Mouse (Mus musculus) hindbrain, embryonic 13.5 days (tissue): ENCODE data around the gene Kremen1. TPM values are rescaled to one million over a fixed set of nuclear protein-coding genes. Genes with fewer than 3 reads are reported as not detected.
A peak's percentile ranks its signal among the peaks of the same experiment; 100 is the strongest.

Source experiments
- ATAC-seq: fragments of 200-750 bp; cut with Nextera tagmentation; 2 replicates; pipeline ENCODE4 v1.8.0; 2017; ENCODE audit warnings: moderate TSS enrichment; ENCODE audit not compliant: low FRiP score
- H3K27ac ChIP-seq: fragments of 300-500 bp; sonication (generic); 2 replicates; pipeline ENCODE4 v1.5.1; 2015; ENCODE audit warnings: inconsistent platforms, mild to moderate bottlenecking, moderate library complexity
- H3K27me3 ChIP-seq: fragments of 300-500 bp; sonication (generic); 2 replicates; pipeline ENCODE4 v1.6.1; 2015; ENCODE audit warnings: mild to moderate bottlenecking, inconsistent platforms
- H3K36me3 ChIP-seq: fragments of 300-500 bp; sonication (generic); 2 replicates; pipeline ENCODE4 v1.6.1; 2015; ENCODE audit warnings: mild to moderate bottlenecking, inconsistent platforms
- H3K4me1 ChIP-seq: fragments of 300-500 bp; sonication (generic); replicated peaks from 2 replicates; pipeline ENCODE4 v1.6.1; 2015; ENCODE audit warnings: inconsistent platforms
- H3K4me2 ChIP-seq: fragments of 300-500 bp; sonication (generic); 2 replicates; pipeline ENCODE4 v1.6.1; 2015; ENCODE audit warnings: inconsistent platforms, mild to moderate bottlenecking, moderate library complexity
- H3K4me3 ChIP-seq: fragments of 300-500 bp; sonication (generic); 2 replicates; pipeline ENCODE4 v1.5.1; 2015; ENCODE audit warnings: mild to moderate bottlenecking, inconsistent platforms
- H3K9ac ChIP-seq: fragments of 300-500 bp; sonication (generic); 2 replicates; pipeline ENCODE4 v1.6.1; 2015; ENCODE audit warnings: mild to moderate bottlenecking, inconsistent platforms
- H3K9me3 ChIP-seq: fragments of 300-500 bp; sonication (generic); 2 replicates; pipeline ENCODE4 v1.6.1; 2016; ENCODE audit warnings: inconsistent platforms
- WGBS: fragments of 180-500 bp; shearing (Covaris S2); methylation state at CpG from one replicate; pipeline ENCODE4 v1.1.7; 2015; 5-methylcytosine and 5-hydroxymethylcytosine counted together
- polyA plus RNA-seq: library from polyadenylated mRNA; unstranded; fragments of >200 nt; fragmentation: Nextera tagmentation; extraction: Ambion mirVana; gene quantifications from 2 replicates; pipeline ENCODE4 v1.2.1, GENCODE M21; 2015

Gene Kremen1
- polyA plus RNA-seq, 1 experiment from 2014 or later: 7.5 TPM

GRCm38 (mm10) chr11:5280932-5281331 is 19.6 kb upstream of the Kremen1 start:
- 81% methylated on average over 7 of the region's 7 CpGs for WGBS
- no peak overlapping the region for H3K4me2 ChIP-seq
- peaks cover 7% of the 10 kb centered on the region; the same call in 1 of the 2 replicates for H3K4me1 ChIP-seq
- no peak overlapping the region for H3K9ac ChIP-seq
- no peaks in the 10 kb centered on the region for H3K9me3 ChIP-seq
- no peak overlapping the region for H3K4me3 ChIP-seq
- no peak for ATAC-seq
- no peak overlapping the region for H3K27ac ChIP-seq
- no peaks in the 10 kb centered on the region for H3K27me3 ChIP-seq
- H3K36me3 ChIP-seq: peaks cover 39% of the 10 kb centered on the region

GRCm38 (mm10) chr11:5278463-5278862 is 17.1 kb upstream of the Kremen1 start:
- no peak overlapping the region for H3K4me3 ChIP-seq
- H3K27ac ChIP-seq: no peak overlapping the region
- no peaks in the 10 kb centered on the region for H3K27me3 ChIP-seq
- H3K9me3 ChIP-seq: no peaks in the 10 kb centered on the region
- no peak overlapping the region for H3K9ac ChIP-seq
- peaks cover 23% of the 10 kb centered on the region for H3K36me3 ChIP-seq
- no peak for ATAC-seq
- WGBS: 72% methylated on average over 2 of the region's 2 CpGs
- no peak overlapping the region for H3K4me2 ChIP-seq
- peaks cover 7% of the 10 kb centered on the region; the same call in 1 of the 2 replicates for H3K4me1 ChIP-seq

- H3K4me2 ChIP-seq: no peak overlapping the region
- H3K9me3 ChIP-seq: no peaks in the 10 kb centered on the region
- H3K4me1 ChIP-seq: peaks cover 12% of the 10 kb centered on the region; the same call in 1 of the 2 replicates
- no peak overlapping the region for H3K9ac ChIP-seq
- WGBS: 70% methylated on average over 5 of the region's 5 CpGs
- no peak overlapping the region for H3K27ac ChIP-seq
- ATAC-seq: no peak
- H3K4me3 ChIP-seq: no peak overlapping the region
- no peaks in the 10 kb centered on the region for H3K27me3 ChIP-seq
- H3K36me3 ChIP-seq: peaks cover 17% of the 10 kb centered on the region
Measured at GRCm38 (mm10) chr11:5277307-5277971, 16.1 kb upstream of the Kremen1 start.

- Histone ChIP-seq H3K27me3 (no peaks in the 10 kb centered on the region), H3K27ac (no peak overlapping the region), H3K9me3 (no peaks in the 10 kb centered on the region), H3K4me1 (peaks cover 24% of the 10 kb centered on the region), H3K36me3 (no peaks in the 10 kb centered on the region), H3K9ac (no peak overlapping the region), H3K4me2 (no peak overlapping the region), H3K4me3 (no peak overlapping the region)
- ATAC-seq: no peak
- WGBS: 82% methylated on average over 4 of the region's 4 CpGs
Measured at GRCm38 (mm10) chr11:5275216-5275615, 13.9 kb upstream of the Kremen1 start.

GRCm38 (mm10) chr11:5272536-5273234 is 11.3 kb upstream of the Kremen1 start:
- WGBS: 79% methylated on average over 9 of the region's 9 CpGs
- Histone ChIP-seq H3K36me3 (no peaks in the 10 kb centered on the region), H3K9ac (no peak overlapping the region), H3K27ac (no peak overlapping the region), H3K4me2 (no peak overlapping the region), H3K9me3 (no peaks in the 10 kb centered on the region), H3K4me3 (no peak overlapping the region), H3K4me1 (peaks cover 17% of the 10 kb centered on the region), H3K27me3 (no peaks in the 10 kb centered on the region)
- ATAC-seq: no peak

- WGBS: 57% methylated on average over 4 of the region's 4 CpGs
- no peak overlapping the region for H3K4me2 ChIP-seq
- no peaks in the 10 kb centered on the region for H3K36me3 ChIP-seq
- peaks cover 17% of the 10 kb centered on the region for H3K4me1 ChIP-seq
- no peaks in the 10 kb centered on the region for H3K27me3 ChIP-seq
- peak overlapping the region; percentile 69 for H3K27ac ChIP-seq
- H3K4me3 ChIP-seq: no peak overlapping the region
- no peak for ATAC-seq
- H3K9me3 ChIP-seq: no peaks in the 10 kb centered on the region
- no peak overlapping the region for H3K9ac ChIP-seq
Measured at GRCm38 (mm10) chr11:5272066-5272360, 10.7 kb upstream of the Kremen1 start.

GRCm38 (mm10) chr11:5271274-5272065 is 10.1 kb upstream of the Kremen1 start:
- WGBS: 43% methylated on average over 9 of the region's 9 CpGs
- ATAC-seq: no peak
- H3K9ac ChIP-seq: no peak overlapping the region

GRCm38 (mm10) chr11:5269846-5270461 is 8.6 kb upstream of the Kremen1 start:
- WGBS: 86% methylated on average over 8 of the region's 8 CpGs
- no peak for ATAC-seq
- Histone ChIP-seq H3K9ac (no peak overlapping the region), H3K36me3 (no peaks in the 10 kb centered on the region), H3K4me2 (no peak overlapping the region), H3K4me1 (peaks cover 17% of the 10 kb centered on the region), H3K9me3 (no peaks in the 10 kb centered on the region), H3K27me3 (no peaks in the 10 kb centered on the region), H3K4me3 (no peak overlapping the region), H3K27ac (no peak overlapping the region)

More at GRCm38 (mm10) chr11:5271274-5272065, 10.1 kb upstream of the Kremen1 start:
- no peak overlapping the region for H3K4me2 ChIP-seq
- peaks cover 17% of the 10 kb centered on the region for H3K4me1 ChIP-seq
- H3K9me3 ChIP-seq: no peaks in the 10 kb centered on the region
- H3K36me3 ChIP-seq: no peaks in the 10 kb centered on the region
- H3K27me3 ChIP-seq: no peaks in the 10 kb centered on the region
- H3K4me3 ChIP-seq: no peak overlapping the region
- H3K27ac ChIP-seq: peak overlapping the region; percentile 69

GRCm38 (mm10) chr11:5265764-5266163 is 4.4 kb upstream of the Kremen1 start:
- 80% methylated on average over 8 of the region's 8 CpGs for WGBS
- H3K36me3 ChIP-seq: no peaks in the 10 kb centered on the region
- H3K9ac ChIP-seq: no peak overlapping the region
- no peak overlapping the region for H3K27ac ChIP-seq
- ATAC-seq: no peak
- no peaks in the 10 kb centered on the region for H3K9me3 ChIP-seq
- H3K4me3 ChIP-seq: no peak overlapping the region
- peaks cover 5% of the 10 kb centered on the region for H3K4me1 ChIP-seq
- no peak overlapping the region for H3K4me2 ChIP-seq
- 0 out of 2 replicates have a peak, but pooled peaks cover 4% of the 10 kb centered on the region for H3K27me3 ChIP-seq

- Histone ChIP-seq H3K27ac (no peak overlapping the region), H3K9ac (no peak overlapping the region), H3K27me3 (0 out of 2 replicates have a peak, but pooled peaks cover 6% of the 10 kb centered on the region), H3K4me2 (no peak overlapping the region), H3K4me3 (no peak overlapping the region), H3K4me1 (peaks cover 14% of the 10 kb centered on the region), H3K9me3 (no peaks in the 10 kb centered on the region), H3K36me3 (no peaks in the 10 kb centered on the region)
- ATAC-seq: 0 out of 2 replicates have a peak, but pooled peaks have one; percentile 14
- 60% methylated on average over 26 of the region's 26 CpGs for WGBS
Measured at GRCm38 (mm10) chr11:5263078-5263730, 1.8 kb upstream of the Kremen1 start.

- Histone ChIP-seq H3K4me3 (peak overlapping the region; percentile 81), H3K27ac (peak overlapping the region; percentile 37; the same call in 1 of the 2 replicates), H3K4me2 (peak overlapping the region; percentile 66), H3K9ac (peak overlapping the region; percentile 79), H3K27me3 (0 out of 2 replicates have a peak, but pooled peaks cover 6% of the 10 kb centered on the region), H3K9me3 (no peaks in the 10 kb centered on the region), H3K4me1 (peaks cover 26% of the 10 kb centered on the region), H3K36me3 (no peaks in the 10 kb centered on the region)
- peak; percentile 43 for ATAC-seq
- WGBS: under 1% methylated on average over 42 of the region's 42 CpGs
Measured at GRCm38 (mm10) chr11:5260942-5261459, 357 bp downstream of the Kremen1 start.
